Mouse (Mus musculus) ovary, postnatal 36 days (tissue): ENCODE measurements around the gene Slc41a3.
A peak's percentile ranks its signal among the peaks of the same experiment; 100 is the strongest.

ENCODE experiments used
- DNase-seq: peaks from one replicate; pipeline ENCODE4 v3.0.0; 2022; ENCODE audit warnings: low spot score, mixed read lengths

The Slc41a3 gene

GRCm38 (mm10) chr6:90604533-90605297 lies at the start of gene Slc41a3:
Gene Slc41a3 (plus strand): TSS chr6:90604725.
- DNase-seq = peak; percentile 94

GRCm38 (mm10) chr6:90556534-90557058 lies 47.9 kb upstream of the Slc41a3 start:
- no peak for DNase-seq

- DNase-seq = no peak
Observed at GRCm38 (mm10) chr6:90557077-90557476, 47.4 kb upstream of the Slc41a3 start.

GRCm38 (mm10) chr6:90557829-90558693 lies 46.5 kb upstream of the Slc41a3 start:
- DNase-seq = no peak

- no peak for DNase-seq
Observed at GRCm38 (mm10) chr6:90560390-90561058, 44.0 kb upstream of the Slc41a3 start.

- DNase-seq = no peak
Observed at GRCm38 (mm10) chr6:90561234-90561781, 43.2 kb upstream of the Slc41a3 start.

- DNase-seq = no peak
Observed at GRCm38 (mm10) chr6:90564240-90564639, 40.3 kb upstream of the Slc41a3 start.

GRCm38 (mm10) chr6:90565357-90566215 lies 38.9 kb upstream of the Slc41a3 start:
- no peak for DNase-seq

- DNase-seq = no peak
Observed at GRCm38 (mm10) chr6:90567486-90567885, 37.0 kb upstream of the Slc41a3 start.

- no peak for DNase-seq
Observed at GRCm38 (mm10) chr6:90567928-90568327, 36.6 kb upstream of the Slc41a3 start.

GRCm38 (mm10) chr6:90568721-90569120 lies 35.8 kb upstream of the Slc41a3 start:
- no peak for DNase-seq

GRCm38 (mm10) chr6:90569736-90570383 lies 34.7 kb upstream of the Slc41a3 start:
- no peak for DNase-seq

- no peak for DNase-seq
Observed at GRCm38 (mm10) chr6:90570392-90570791, 34.1 kb upstream of the Slc41a3 start.

GRCm38 (mm10) chr6:90575261-90575715 lies 29.2 kb upstream of the Slc41a3 start:
- peak; percentile 72 for DNase-seq

GRCm38 (mm10) chr6:90578174-90578573 lies 26.4 kb upstream of the Slc41a3 start:
- no peak for DNase-seq

GRCm38 (mm10) chr6:90582331-90582730 lies 22.2 kb upstream of the Slc41a3 start:
- peak; percentile 30 for DNase-seq

- DNase-seq = no peak
Observed at GRCm38 (mm10) chr6:90588113-90588512, 16.4 kb upstream of the Slc41a3 start.

GRCm38 (mm10) chr6:90590707-90591106 lies 13.8 kb upstream of the Slc41a3 start:
- DNase-seq = no peak

- no peak for DNase-seq
Observed at GRCm38 (mm10) chr6:90594972-90595371, 9.6 kb upstream of the Slc41a3 start.

GRCm38 (mm10) chr6:90597060-90597459 lies 7.5 kb upstream of the Slc41a3 start:
- no peak for DNase-seq
